Mouse (Mus musculus): ENCODE measurements around the gene Cldn5.

Gene Cldn5

GRCm38 (mm10) chr16:18785025-18785424 lies 8.4 kb downstream of the Cldn5 start:
- in situ Hi-C loops (cut with MboI, MseI): no loop called here

- in situ Hi-C loops (cut with MboI, MseI): no loop called here
These were observed 8.8 kb downstream of the Cldn5 start for GRCm38 (mm10) chr16:18785485-18785884.

- in situ Hi-C loops (cut with MboI, MseI): no loop called here
These were observed 10.0 kb downstream of the Cldn5 start for GRCm38 (mm10) chr16:18786652-18787051.

GRCm38 (mm10) chr16:18788627-18789406 lies 12.2 kb downstream of the Cldn5 start:
- in situ Hi-C loops (cut with MboI, MseI): no loop called here

- in situ Hi-C loops (cut with MboI, MseI): no loop called here
These were observed 18.7 kb downstream of the Cldn5 start for GRCm38 (mm10) chr16:18795223-18795899.

GRCm38 (mm10) chr16:18796645-18797044 lies 20.0 kb downstream of the Cldn5 start:
- in situ Hi-C loops (cut with MboI, MseI): no loop called here

- in situ Hi-C loops (cut with MboI, MseI): no loop called here
These were observed 21.5 kb downstream of the Cldn5 start for GRCm38 (mm10) chr16:18798151-18798550.

- in situ Hi-C loops (cut with MboI, MseI): no loop called here
These were observed 22.2 kb downstream of the Cldn5 start for GRCm38 (mm10) chr16:18798841-18799240.

GRCm38 (mm10) chr16:18805746-18806145 lies 29.1 kb downstream of the Cldn5 start:
- in situ Hi-C loops (cut with MboI, MseI): no loop called here

GRCm38 (mm10) chr16:18809001-18809400 lies 32.4 kb downstream of the Cldn5 start:
- in situ Hi-C loops (cut with MboI, MseI): no loop called here

GRCm38 (mm10) chr16:18811032-18811431 lies 34.4 kb downstream of the Cldn5 start:
- in situ Hi-C loops (cut with MboI, MseI): loop anchor here (10.0 kb wide), 1 partner anchor 1296 kb away; no protein-coding TSS in a partner anchor

- in situ Hi-C loops (cut with MboI, MseI): loop anchor here (10.0 kb wide), 1 partner anchor 1297 kb away; no protein-coding TSS in a partner anchor
These were observed 35.1 kb downstream of the Cldn5 start, which contains the start of the genes Ufd1 and Cdc45 for GRCm38 (mm10) chr16:18811468-18812384. TSS of gene Ufd1 (plus strand) at chr16:18811779. TSS of gene Cdc45 (minus strand) at chr16:18811987.

GRCm38 (mm10) chr16:18812385-18812910 lies 35.8 kb downstream of the Cldn5 start:
- in situ Hi-C loops (cut with MboI, MseI): loop anchor here (10.0 kb wide), 1 partner anchor 1298 kb away; no protein-coding TSS in a partner anchor

- in situ Hi-C loops (cut with MboI, MseI): no loop called here
These were observed 45.7 kb downstream of the Cldn5 start for GRCm38 (mm10) chr16:18822356-18822755.

- in situ Hi-C loops (cut with MboI, MseI): no loop called here
These were observed 46.3 kb downstream of the Cldn5 start for GRCm38 (mm10) chr16:18822925-18823324.

Data from regulatory T cell (primary cell).